Mouse (Mus musculus) liver (tissue): Measurements from ENCODE around the gene Hbb-bh1.
"Not testable (repeated sequence)": the region's sequence is repeated elsewhere in the genome, so short reads cannot be mapped to it uniquely, and the experiment has no call there.

Experiments
- DNase-seq: peaks from one replicate; pipeline ENCODE4 v3.0.0-alpha.2; 2020; ENCODE audit warnings: mixed read lengths

Gene Hbb-bh1

GRCm38 (mm10) chr7:103811223-103811845 is 31.6 kb downstream of the Hbb-bh1 start:
- peak; percentile 56 for DNase-seq

- no peak for DNase-seq
These were observed 32.2 kb downstream of the Hbb-bh1 start for GRCm38 (mm10) chr7:103810746-103811145.

GRCm38 (mm10) chr7:103810296-103810695 is 32.7 kb downstream of the Hbb-bh1 start:
- no peak for DNase-seq

- no peak for DNase-seq
These were observed 33.2 kb downstream of the Hbb-bh1 start for GRCm38 (mm10) chr7:103809801-103810155.

GRCm38 (mm10) chr7:103808971-103809800 is 33.8 kb downstream of the Hbb-bh1 start:
- DNase-seq: no peak

GRCm38 (mm10) chr7:103808120-103808519 is 34.8 kb downstream of the Hbb-bh1 start:
- DNase-seq: not testable (repeated sequence)

- DNase-seq: peak; percentile 61
These were observed 36.1 kb downstream of the Hbb-bh1 start for GRCm38 (mm10) chr7:103806856-103807255.

- DNase-seq: peak; percentile 73
These were observed 50.1 kb downstream of the Hbb-bh1 start for GRCm38 (mm10) chr7:103792669-103793388.

GRCm38 (mm10) chr7:103791721-103792120 is 51.2 kb downstream of the Hbb-bh1 start, which contains the start of gene Olfr67:
Olfr67 (minus strand) TSS chr7:103791821.
- DNase-seq: no peak
